Mouse (Mus musculus) midbrain, embryonic 15.5 days (tissue): ENCODE data around the gene Gm20708. TPM values are rescaled to one million over a fixed set of nuclear protein-coding genes. Genes with fewer than 3 reads are reported as not detected.

Source experiments
- ATAC-seq: fragments of 200-750 bp; cut with Nextera tagmentation; replicated peaks from 2 replicates; pipeline ENCODE4 v1.8.0; 2017; ENCODE audit warnings: moderate TSS enrichment
- H3K27ac ChIP-seq: fragments of 300-500 bp; sonication (generic); 2 replicates; pipeline ENCODE4 v1.5.1; 2015; ENCODE audit warnings: mild to moderate bottlenecking, inconsistent platforms
- H3K27me3 ChIP-seq: fragments of 300-500 bp; sonication (generic); replicated peaks from 2 replicates; pipeline ENCODE4 v1.6.1; 2015; ENCODE audit warnings: inconsistent platforms
- H3K36me3 ChIP-seq: fragments of 300-500 bp; sonication (generic); replicated peaks from 2 replicates; pipeline ENCODE4 v1.6.1; 2015; ENCODE audit warnings: inconsistent platforms
- H3K4me1 ChIP-seq: fragments of 300-500 bp; sonication (generic); 2 replicates; pipeline ENCODE4 v1.6.1; 2015; ENCODE audit warnings: inconsistent platforms
- H3K4me2 ChIP-seq: fragments of 300-500 bp; sonication (generic); 2 replicates; pipeline ENCODE4 v1.6.1; 2015; ENCODE audit warnings: inconsistent platforms, mild to moderate bottlenecking, moderate library complexity
- H3K4me3 ChIP-seq: fragments of 300-500 bp; sonication (generic); 2 replicates; pipeline ENCODE4 v1.5.1; 2015; ENCODE audit warnings: mild to moderate bottlenecking, inconsistent platforms
- H3K9ac ChIP-seq: fragments of 300-500 bp; sonication (generic); 2 replicates; pipeline ENCODE4 v1.6.1; 2015; ENCODE audit warnings: mild to moderate bottlenecking, inconsistent platforms
- H3K9me3 ChIP-seq: fragments of 300-500 bp; sonication (generic); 2 replicates; pipeline ENCODE4 v1.6.1; 2016; ENCODE audit warnings: inconsistent platforms
- WGBS: fragments of 180-500 bp; shearing (Covaris S2); methylation state at CpG from one replicate; pipeline ENCODE4 v1.1.7; 2015; ENCODE audit warnings: mixed read lengths; 5-methylcytosine and 5-hydroxymethylcytosine counted together
- polyA plus RNA-seq: library from polyadenylated mRNA; unstranded; fragments of >200 nt; fragmentation: Nextera tagmentation; extraction: Ambion mirVana; gene quantifications from 2 replicates; pipeline ENCODE4 v1.2.1, GENCODE M21; 2015

The Gm20708 gene
- polyA plus RNA-seq, 1 experiment from 2014 or later, result 1.4 TPM

- H3K4me2 ChIP-seq, result no peak overlapping the region
- 91% methylated on average over 10 of the region's 10 CpGs for WGBS
- no peak for ATAC-seq
- peaks cover 7% of the 10 kb centered on the region; the same call in 1 of the 2 replicates for H3K4me1 ChIP-seq
- no peak overlapping the region for H3K9ac ChIP-seq
- no peak overlapping the region for H3K27ac ChIP-seq
- no peaks in the 10 kb centered on the region for H3K36me3 ChIP-seq
- 0 out of 2 replicates have a peak, but pooled peaks cover 5% of the 10 kb centered on the region for H3K27me3 ChIP-seq
- H3K4me3 ChIP-seq, result no peak overlapping the region
- no peaks in the 10 kb centered on the region for H3K9me3 ChIP-seq
Observed at GRCm38 (mm10) chr11:117774925-117775324, 34.5 kb upstream of the Gm20708 start.

- ATAC-seq, result no peak
- Histone ChIP-seq H3K27ac (no peak overlapping the region), H3K36me3 (no peaks in the 10 kb centered on the region), H3K27me3 (peaks cover 12% of the 10 kb centered on the region; the same call in 1 of the 2 replicates), H3K4me2 (no peak overlapping the region), H3K9me3 (no peaks in the 10 kb centered on the region), H3K4me1 (peaks cover 13% of the 10 kb centered on the region; the same call in 1 of the 2 replicates), H3K4me3 (no peak overlapping the region), H3K9ac (no peak overlapping the region)
- 89% methylated on average over 13 of the region's 13 CpGs for WGBS
Observed at GRCm38 (mm10) chr11:117775540-117775939, 33.9 kb upstream of the Gm20708 start.

- H3K4me1 ChIP-seq, result peaks cover 18% of the 10 kb centered on the region; the same call in 1 of the 2 replicates
- no peak overlapping the region for H3K27ac ChIP-seq
- H3K9ac ChIP-seq, result no peak overlapping the region
- WGBS, result 87% methylated on average over 14 of the region's 14 CpGs
- H3K9me3 ChIP-seq, result no peaks in the 10 kb centered on the region
- no peak overlapping the region for H3K4me2 ChIP-seq
- H3K36me3 ChIP-seq, result no peaks in the 10 kb centered on the region
- H3K27me3 ChIP-seq, result peaks cover 18% of the 10 kb centered on the region
- H3K4me3 ChIP-seq, result no peak overlapping the region
- ATAC-seq, result no peak
Observed at GRCm38 (mm10) chr11:117776085-117776792, 33.2 kb upstream of the Gm20708 start.

DNA sequence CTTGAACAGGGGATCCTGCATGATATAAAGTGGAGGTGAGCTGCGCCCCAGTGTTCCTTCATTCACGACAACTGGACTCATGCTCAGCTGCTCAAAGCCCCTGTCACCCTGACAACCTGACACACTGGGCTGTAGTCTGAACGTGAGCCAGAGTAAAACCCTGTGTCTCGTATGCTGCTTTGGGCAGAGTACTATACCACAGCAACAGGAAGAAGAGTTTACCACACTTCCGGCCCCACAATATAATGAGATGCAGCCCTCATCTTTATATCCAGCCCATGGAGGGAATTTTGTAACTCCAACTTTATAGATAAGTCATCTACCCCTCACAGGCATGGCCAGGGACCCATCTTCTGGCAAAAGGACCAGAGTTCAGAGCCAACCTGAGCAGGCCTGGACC lies 32.4 kb upstream of the Gm20708 start:
- Histone ChIP-seq H3K27me3 (peaks cover 27% of the 10 kb centered on the region), H3K4me1 (peaks cover 24% of the 10 kb centered on the region; the same call in 1 of the 2 replicates), H3K36me3 (no peaks in the 10 kb centered on the region), H3K9ac (no peak overlapping the region), H3K27ac (no peak overlapping the region), H3K4me2 (no peak overlapping the region), H3K9me3 (no peaks in the 10 kb centered on the region), H3K4me3 (no peak overlapping the region)
- WGBS, result 80% methylated on average over 5 of the region's 5 CpGs
- no peak for ATAC-seq

GRCm38 (mm10) chr11:117778031-117778430 lies 31.4 kb upstream of the Gm20708 start:
- H3K27me3 ChIP-seq, result peaks cover 28% of the 10 kb centered on the region
- no peaks in the 10 kb centered on the region for H3K9me3 ChIP-seq
- H3K4me2 ChIP-seq, result no peak overlapping the region
- no peak overlapping the region for H3K4me3 ChIP-seq
- peaks cover 28% of the 10 kb centered on the region for H3K4me1 ChIP-seq
- no peak overlapping the region for H3K9ac ChIP-seq
- H3K27ac ChIP-seq, result no peak overlapping the region
- WGBS, result 97% methylated on average over 11 of the region's 11 CpGs
- no peak for ATAC-seq
- no peaks in the 10 kb centered on the region for H3K36me3 ChIP-seq

- H3K9me3 ChIP-seq, result no peaks in the 10 kb centered on the region
- no peak overlapping the region for H3K9ac ChIP-seq
- WGBS, result 77% methylated on average over 12 of the region's 12 CpGs
- peaks cover 36% of the 10 kb centered on the region for H3K4me1 ChIP-seq
- H3K4me2 ChIP-seq, result peak overlapping the region; percentile 36; the same call in 1 of the 2 replicates
- no peak for ATAC-seq
- no peaks in the 10 kb centered on the region for H3K36me3 ChIP-seq
- peak overlapping the region; percentile 17; the same call in 1 of the 2 replicates for H3K27ac ChIP-seq
- no peak overlapping the region for H3K4me3 ChIP-seq
- peaks cover 28% of the 10 kb centered on the region for H3K27me3 ChIP-seq
Observed at GRCm38 (mm10) chr11:117778851-117779433, 30.5 kb upstream of the Gm20708 start.

- 5% methylated on average over 38 of the region's 38 CpGs for WGBS
- H3K9me3 ChIP-seq, result no peaks in the 10 kb centered on the region
- peak overlapping the region; percentile 15; the same call in 1 of the 2 replicates for H3K9ac ChIP-seq
Observed at GRCm38 (mm10) chr11:117779434-117780198, 29.9 kb upstream of the Gm20708 start.

DNA sequence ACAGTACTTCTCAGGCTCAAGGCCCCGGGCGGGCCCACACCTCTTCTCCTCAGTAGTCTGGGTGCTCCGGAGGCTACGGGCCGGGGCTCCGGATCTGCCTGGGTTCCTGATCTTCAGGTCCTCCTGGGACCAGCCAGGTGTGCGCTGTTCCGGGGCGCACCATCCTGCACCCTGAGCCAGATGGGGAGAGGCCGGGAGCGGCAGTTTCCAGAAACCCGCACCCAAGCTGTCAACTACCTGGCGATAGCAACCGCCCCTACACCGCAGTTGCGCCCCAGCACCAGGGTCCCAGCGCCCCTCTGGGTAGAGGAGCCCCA lies 29.3 kb upstream of the Gm20708 start:
- Histone ChIP-seq H3K9ac (no peak overlapping the region), H3K4me1 (peaks cover 36% of the 10 kb centered on the region), H3K4me2 (peak overlapping the region; percentile 36), H3K27ac (peak overlapping the region; percentile 48), H3K27me3 (peaks cover 36% of the 10 kb centered on the region), H3K36me3 (no peaks in the 10 kb centered on the region), H3K9me3 (no peaks in the 10 kb centered on the region), H3K4me3 (peak overlapping the region; percentile 16)
- ATAC-seq, result no peak
- WGBS, result 1% methylated on average over 17 of the region's 17 CpGs

More at GRCm38 (mm10) chr11:117779434-117780198, 29.9 kb upstream of the Gm20708 start:
- no peaks in the 10 kb centered on the region for H3K36me3 ChIP-seq
- peak overlapping the region; percentile 36 for H3K4me2 ChIP-seq
- H3K27ac ChIP-seq, result peak overlapping the region; percentile 48
- peaks cover 36% of the 10 kb centered on the region for H3K4me1 ChIP-seq
- peak overlapping the region; percentile 16 for H3K4me3 ChIP-seq
- 0 out of 2 replicates have a peak, but pooled peaks have one; percentile 21 for ATAC-seq
- H3K27me3 ChIP-seq, result peaks cover 33% of the 10 kb centered on the region

GRCm38 (mm10) chr11:117780582-117781111 lies 28.8 kb upstream of the Gm20708 start:
- no peaks in the 10 kb centered on the region for H3K36me3 ChIP-seq
- no peak overlapping the region for H3K27ac ChIP-seq
- H3K9me3 ChIP-seq, result no peaks in the 10 kb centered on the region
- H3K4me1 ChIP-seq, result peaks cover 36% of the 10 kb centered on the region
- H3K4me2 ChIP-seq, result peak overlapping the region; percentile 36
- peak overlapping the region; percentile 16 for H3K4me3 ChIP-seq
- no peak overlapping the region for H3K9ac ChIP-seq
- H3K27me3 ChIP-seq, result peaks cover 36% of the 10 kb centered on the region
- ATAC-seq, result no peak
- 6% methylated on average over 19 of the region's 19 CpGs for WGBS

GRCm38 (mm10) chr11:117781199-117781821 lies 28.2 kb upstream of the Gm20708 start:
- Histone ChIP-seq H3K9me3 (no peaks in the 10 kb centered on the region), H3K9ac (no peak overlapping the region), H3K36me3 (no peaks in the 10 kb centered on the region), H3K27ac (no peak overlapping the region), H3K4me2 (peak overlapping the region; percentile 36; the same call in 1 of the 2 replicates), H3K4me1 (peaks cover 36% of the 10 kb centered on the region), H3K4me3 (no peak overlapping the region), H3K27me3 (peaks cover 36% of the 10 kb centered on the region)
- WGBS, result 24% methylated on average over 18 of the region's 18 CpGs
- ATAC-seq, result no peak

DNA sequence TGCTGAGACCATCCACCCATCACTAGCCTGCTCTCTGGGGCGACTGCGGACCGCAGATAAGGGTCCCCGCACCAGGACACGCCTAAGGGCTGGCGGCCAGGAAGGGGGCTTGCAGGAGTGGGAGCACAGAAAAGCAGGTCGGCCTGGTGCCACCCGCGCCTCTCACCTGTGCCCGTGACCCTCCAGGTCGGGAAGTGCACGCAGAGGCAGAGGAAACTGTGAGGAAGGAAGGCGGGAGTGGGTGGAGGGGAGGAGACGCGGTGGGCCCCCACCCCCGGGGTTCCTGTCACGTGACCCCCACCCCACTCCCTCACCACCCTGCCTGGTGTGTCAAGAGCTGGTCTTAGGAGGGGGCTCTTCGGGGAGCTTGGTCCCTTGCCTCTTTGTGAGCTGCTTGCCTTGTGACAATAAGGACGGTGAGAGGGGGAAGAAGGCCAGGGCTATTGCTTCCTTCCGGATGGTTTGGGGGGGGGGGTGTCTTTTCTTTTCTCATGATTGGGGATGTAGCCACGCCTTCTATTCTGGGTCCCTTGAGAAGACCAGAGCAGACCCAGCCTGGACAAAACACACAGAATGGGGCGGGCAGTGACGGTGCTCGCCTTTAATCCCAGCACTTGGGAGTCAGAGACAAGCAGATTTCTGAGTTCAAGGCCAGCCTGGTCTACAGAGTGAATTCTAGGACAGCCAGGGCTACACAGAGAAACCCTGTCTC lies 27.3 kb upstream of the Gm20708 start, which contains the start of the genes Tmc8 and Tmc6:
Gene Tmc8, plus strand, starts transcription at position 84 of the 712 bp plus-strand sequence.
Gene Tmc6, minus strand, starts transcription at position 206 of the 712 bp plus-strand sequence.
- Histone ChIP-seq H3K9me3 (no peaks in the 10 kb centered on the region), H3K4me2 (peak within 1 kb of the TSS; percentile 53), H3K27ac (no peak within 1 kb of the TSS), H3K9ac (peak within 1 kb of the TSS; percentile 13; the same call in 1 of the 2 replicates), H3K4me1 (peaks cover 36% of the 10 kb centered on the region), H3K36me3 (no peaks in the 10 kb centered on the region), H3K4me3 (peak within 1 kb of the TSS; percentile 29), H3K27me3 (peaks cover 36% of the 10 kb centered on the region)
- no peak for ATAC-seq
- WGBS, result 39% methylated on average over 24 of the region's 24 CpGs
